ENCODE assay signal across 19 mouse cellular contexts in genomic region chr2:62323078-62323637, GRCm38 (mm10).
DNase-seq lines count a peak whose midpoint lies in the region; ATAC-seq and TF ChIP-seq lines count a peak whose summit lies in the region.
"Had no signal": no experiment of that assay in that cellular context is flagged by ENCODE, and none has a peak within 500 bp of the region (broad histone marks: within the 10 kb centered on the region; RNA-seq: fewer than 3 reads in every experiment).

No protein-coding gene starts in this region.

- H3K36me3 ChIP-seq in forebrain, embryonic 14.5 days (ENCODE audit: control insufficient read depth, insufficient read depth, low read length), result no peaks in the 10 kb centered on the region
- H3K36me3 ChIP-seq in forebrain, embryonic 12.5 days (replicated peaks), result no peaks in the 10 kb centered on the region
- H3K36me3 ChIP-seq: embryonic facial prominence, embryonic 10.5 days; hindbrain, embryonic 12.5 days; midbrain, embryonic 15.5 days had no signal

- H3K4me3 ChIP-seq in forebrain, embryonic 14.5 days (ENCODE audit: low read depth, low read length), result no peak overlapping the region
- H3K4me3 ChIP-seq in forebrain, embryonic 12.5 days (replicated peaks), result no peak overlapping the region
- no peak overlapping the region for H3K4me3 ChIP-seq in left cerebral cortex, adult 2 months
- H3K4me3 ChIP-seq: embryonic facial prominence, embryonic 10.5 days; hindbrain, embryonic 12.5 days; midbrain, embryonic 15.5 days had no signal

- TF ChIP-seq CTCF in left cerebral cortex, adult 2 months (IDR thresholded peaks at IDR 0.05), result no peak

- no peaks in the 10 kb centered on the region for H3K9me3 ChIP-seq in forebrain, embryonic 14.5 days (replicated peaks; ENCODE audit: control insufficient read depth, low read length)
- H3K9me3 ChIP-seq in forebrain, embryonic 12.5 days, result no peaks in the 10 kb centered on the region
- H3K9me3 ChIP-seq: embryonic facial prominence, embryonic 10.5 days; hindbrain, embryonic 12.5 days; midbrain, embryonic 15.5 days had no signal

- DNase-seq in forebrain, embryonic 14.5 days (ENCODE audit: low spot score), result peak; percentile 49
- peak; percentile 38 to 47 for DNase-seq in left cerebral cortex, adult 2 months (ENCODE audit: extremely low spot score in 1 of 2, low spot score in 2 of 2)
- DNase-seq in left cerebral cortex, adult 11 months (ENCODE audit: low spot score), result no peak
- DNase-seq in cerebellum, adult 9-10 months, result peak; percentile 82
- DNase-seq in right cerebral cortex, postnatal 25 days, result peak; percentile 57
- no peak for DNase-seq in testis, postnatal 10 days (ENCODE audit: low spot score)
- DNase-seq: adrenal gland, postnatal 36 days; gastrocnemius, postnatal 25 days; kidney, postnatal 10 days; liver; lung, adult 18-20 months; lung, postnatal 4 days; thymus, adult 2 months had no signal

- no peak overlapping the region for H3K9ac ChIP-seq in forebrain, embryonic 14.5 days (ENCODE audit: low read length)
- H3K9ac ChIP-seq in forebrain, embryonic 12.5 days, result no peak overlapping the region
- H3K9ac ChIP-seq: hindbrain, embryonic 12.5 days; midbrain, embryonic 15.5 days had no signal

- intact Hi-C loops in left cerebral cortex, adult 2 months (cut with DNase I), result no loop called here

- H3K4me2 ChIP-seq in forebrain, embryonic 14.5 days (ENCODE audit: low read length), result no peak overlapping the region
- no peak overlapping the region for H3K4me2 ChIP-seq in forebrain, embryonic 12.5 days
- H3K4me2 ChIP-seq: hindbrain, embryonic 12.5 days; midbrain, embryonic 15.5 days had no signal

- no peaks in the 10 kb centered on the region for H3K4me1 ChIP-seq in forebrain, embryonic 14.5 days (ENCODE audit: control insufficient read depth, insufficient read depth, low read length)
- no peaks in the 10 kb centered on the region for H3K4me1 ChIP-seq in forebrain, embryonic 12.5 days
- H3K4me1 ChIP-seq: embryonic facial prominence, embryonic 10.5 days; hindbrain, embryonic 12.5 days; midbrain, embryonic 15.5 days had no signal

- 78% methylated on average over 9 of the region's 9 CpGs for WGBS in forebrain, embryonic 14.5 days
- WGBS in forebrain, embryonic 12.5 days, result 88% methylated on average over 9 of the region's 9 CpGs

- no peaks in the 10 kb centered on the region for H3K27me3 ChIP-seq in forebrain, embryonic 14.5 days (replicated peaks; ENCODE audit: control insufficient read depth, insufficient read depth, low read length)
- no peaks in the 10 kb centered on the region for H3K27me3 ChIP-seq in forebrain, embryonic 12.5 days
- H3K27me3 ChIP-seq: hindbrain, embryonic 12.5 days; midbrain, embryonic 15.5 days had no signal

- no peak overlapping the region for H3K27ac ChIP-seq in forebrain, embryonic 14.5 days (ENCODE audit: low read depth, low read length)
- no peak overlapping the region for H3K27ac ChIP-seq in forebrain, embryonic 12.5 days
- peak overlapping the region; percentile 74 for H3K27ac ChIP-seq in left cerebral cortex, adult 2 months
- H3K27ac ChIP-seq: embryonic facial prominence, embryonic 10.5 days; hindbrain, embryonic 12.5 days; midbrain, embryonic 15.5 days had no signal

- ATAC-seq in forebrain, embryonic 14.5 days, result no peak
- no peak for ATAC-seq in forebrain, embryonic 12.5 days (ENCODE audit: low FRiP score)
- no peak for ATAC-seq in megakaryocyte, adult 5-6 weeks (ENCODE audit: poor library complexity, severe bottlenecking)
- ATAC-seq: intestine, embryonic 16.5 days; midbrain, embryonic 15.5 days had no signal

Comparison
In these comparisons a context has a peak if more than half of its experiments do, and no peak if none do; other contexts are left out.
1. DNase-seq: peak in forebrain, embryonic 14.5 days (single experiment), left cerebral cortex, adult 2 months (2 of 2), cerebellum, adult 9-10 months (single experiment) and right cerebral cortex, postnatal 25 days (single experiment); none in left cerebral cortex, adult 11 months (single experiment) and testis, postnatal 10 days (single experiment).